Mouse (Mus musculus) left cerebral cortex, postnatal 4 days (tissue): ENCODE measurements around the gene Nkg7. TPM values are rescaled to one million over a fixed set of nuclear protein-coding genes. Genes with fewer than 3 reads are reported as not detected.

Source experiments
- microRNA-seq: library from miRNA; unstranded; fragments of <30 nt; microRNA quantifications from one replicate; pipeline ENCODE4 v1.2.0, GENCODE M21; 2022
- total RNA-seq, 2 experiments: library from RNA; stranded (reverse); gene quantifications; 2 replicates each; pipeline ENCODE4 v1.2.3; 2021

The Nkg7 gene
- total RNA-seq, 2 experiments from 2014 or later, result not detected

Small RNA genes within 50 kb of the gene (microRNA-seq; reads per million reads assigned to microRNA genes)
- 1.2 reads per million for gene Mir7051

Other genes starting within 250 kb of the Nkg7 start
- 10 to 100 TPM; 26.3 to 27.8 TPM for gene Zfp715, start 123.8 kb upstream of the Nkg7 start, total RNA-seq
- gene Siglecf, start 85.7 kb upstream of the Nkg7 start, total RNA-seq, result under 1 TPM; 0.16 to 0.26 TPM
- gene Siglecg, start 28.9 kb upstream of the Nkg7 start, total RNA-seq, result not detected
- gene Lim2, start 9.4 kb upstream of the Nkg7 start, total RNA-seq, result not detected
- gene Cldnd2, start 3.7 kb downstream of the Nkg7 start, total RNA-seq, result not detected
- 10 to 100 TPM; 44.7 to 47.5 TPM for gene Etfb, start 7.0 kb downstream of the Nkg7 start, total RNA-seq
- 1 to 10 TPM in 1 of 2 experiments, not detected in 1; 2.1 TPM for gene Gm45233, start 7.1 kb downstream of the Nkg7 start, total RNA-seq
- 1 to 10 TPM; 5.4 to 7.5 TPM for gene Vsig10l, start 26.1 kb downstream of the Nkg7 start, total RNA-seq
- 10 to 100 TPM; 57.1 to 59.1 TPM for gene Iglon5, start 53.0 kb downstream of the Nkg7 start, total RNA-seq
- gene 4931406B18Rik, start 68.9 kb downstream of the Nkg7 start, total RNA-seq, result not detected
- gene Cd33, start 107.4 kb downstream of the Nkg7 start, total RNA-seq, result 1 to 10 TPM; 2.3 to 2.5 TPM
- 1 to 10 TPM; 7.5 to 9.7 TPM for gene Zfp658, start 125.2 kb downstream of the Nkg7 start, total RNA-seq
- 10 to 100 TPM; 18.5 to 19.9 TPM for gene Zfp719, start 142.5 kb downstream of the Nkg7 start, total RNA-seq
- under 1 TPM in 1 of 2 experiments, not detected in 1; 0.34 TPM for gene Zfp819, start 170.1 kb downstream of the Nkg7 start, total RNA-seq
- under 1 TPM in 1 of 2 experiments, not detected in 1; 0.24 TPM for gene Ceacam18, start 197.6 kb downstream of the Nkg7 start, total RNA-seq
- gene Siglece, start 223.1 kb downstream of the Nkg7 start, total RNA-seq, result under 1 TPM; 0.24 to 0.80 TPM
- gene Ctu1, start 234.9 kb downstream of the Nkg7 start, total RNA-seq, result 10 to 100 TPM; 20.8 to 22.5 TPM